Mouse (Mus musculus): ENCODE results near the gene Tead1.

DNA sequence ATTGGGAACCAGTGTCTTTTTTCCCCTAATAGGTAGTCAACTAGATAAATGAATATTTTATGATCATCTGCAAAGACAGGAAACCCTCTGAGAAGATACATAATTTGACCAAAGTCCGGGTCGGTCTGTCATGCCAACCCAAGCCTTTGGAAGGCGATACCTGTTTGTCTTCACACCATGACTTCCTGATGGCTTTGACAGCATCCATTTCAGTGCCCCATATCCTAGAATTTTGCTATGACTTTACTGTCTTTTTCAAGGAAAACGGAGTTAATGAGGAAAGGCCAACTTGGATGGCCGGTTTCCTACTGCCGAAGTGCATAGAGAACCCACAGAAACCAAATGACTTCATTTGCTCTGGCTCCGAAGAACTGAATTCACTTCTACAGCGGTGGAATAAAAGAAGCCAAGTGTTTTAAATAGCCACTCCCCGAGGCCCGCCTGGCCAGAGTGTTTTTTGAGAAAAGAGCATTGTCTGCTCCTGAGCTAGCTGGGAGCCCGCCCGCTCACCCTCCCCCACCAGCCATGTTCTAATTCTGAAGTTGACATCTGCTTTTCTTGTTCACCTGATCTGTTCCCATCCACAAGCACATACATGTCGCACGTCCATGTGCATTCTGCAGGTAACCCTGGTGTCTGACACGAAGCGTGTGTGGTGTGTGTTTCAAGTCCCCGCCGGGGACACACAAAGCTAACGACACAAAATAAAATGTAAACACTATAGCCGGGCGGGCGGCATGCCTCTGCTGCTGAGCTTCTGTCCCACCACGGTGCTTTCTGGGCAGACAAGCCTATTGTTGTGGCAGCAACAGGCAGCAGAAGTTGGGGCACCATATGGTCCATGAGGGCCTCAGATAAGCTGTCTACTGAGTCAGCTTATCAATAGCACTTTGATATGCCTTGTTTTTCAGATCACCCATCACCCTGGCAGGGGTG, 5.8 kb downstream of the Tead1 start:
- TF ChIP-seq CTCF (IDR thresholded peaks at IDR 0.05; ENCODE audit: low read depth, low read length) (no peak), GATA2 (IDR thresholded peaks at IDR 0.05; ENCODE audit: borderline replicate concordance, low read depth, low read length) (no peak)
